Mouse (Mus musculus): ENCODE data around the gene Kdelr3.

GRCm38 (mm10) chr15:79489463-79489862 lies 26.7 kb upstream of the Kdelr3 start:
- TF ChIP-seq CTCF (IDR thresholded peaks at IDR 0.05; ENCODE audit: insufficient read depth, low read depth, low read length) (no peak), POLR2A (IDR thresholded peaks at IDR 0.05; ENCODE audit: insufficient read depth, low read depth, low read length) (no peak)
